Mouse (Mus musculus) layer of hippocampus, adult 18-20 months (tissue): ENCODE data around the gene Peli1. TPM values are rescaled to one million over a fixed set of nuclear protein-coding genes. Genes with fewer than 3 reads are reported as not detected.
"Not testable (repeated sequence)": the region's sequence is repeated elsewhere in the genome, so short reads cannot be mapped to it uniquely, and the experiment has no call there.

Source experiments
- DNase-seq, 2 experiments: peaks; one replicate each; pipeline ENCODE4 v3.0.0; 2022; ENCODE audit warnings: low spot score in 2 of 2
- total RNA-seq, 2 experiments: library from RNA; stranded (reverse); gene quantifications; 2 replicates each; pipeline ENCODE4 v1.2.3; 2021

Gene Peli1
- total RNA-seq, 2 experiments from 2014 or later: 45.9 to 48.2 TPM

GRCm38 (mm10) chr11:21141242-21141641 lies 50.2 kb downstream of the Peli1 start:
- DNase-seq: no peak

- no peak for DNase-seq
These were observed 50.7 kb downstream of the Peli1 start for GRCm38 (mm10) chr11:21141755-21142154.

GRCm38 (mm10) chr11:21149476-21149875 lies 58.4 kb downstream of the Peli1 start:
- DNase-seq: peak in 1 of 2 experiments; percentile 32

GRCm38 (mm10) chr11:21150316-21150715 lies 59.2 kb downstream of the Peli1 start:
- DNase-seq: no peak

- DNase-seq: no peak
These were observed 60.6 kb downstream of the Peli1 start for GRCm38 (mm10) chr11:21151672-21152071.

- no peak for DNase-seq
These were observed 62.0 kb downstream of the Peli1 start for GRCm38 (mm10) chr11:21153111-21153510.

GRCm38 (mm10) chr11:21157595-21157994 lies 66.5 kb downstream of the Peli1 start:
- no peak for DNase-seq

- peak in 1 of 2 experiments; percentile 71 for DNase-seq
These were observed 71.0 kb downstream of the Peli1 start for GRCm38 (mm10) chr11:21162093-21162492.

GRCm38 (mm10) chr11:21163143-21163542 lies 72.1 kb downstream of the Peli1 start:
- no peak for DNase-seq

GRCm38 (mm10) chr11:21163673-21164072 lies 72.6 kb downstream of the Peli1 start:
- peak in 1 of 2 experiments; percentile 58 for DNase-seq

GRCm38 (mm10) chr11:21164312-21164993 lies 73.4 kb downstream of the Peli1 start:
- DNase-seq: no peak

- no peak for DNase-seq
These were observed 74.0 kb downstream of the Peli1 start for GRCm38 (mm10) chr11:21164994-21165560.

- no peak for DNase-seq
These were observed 75.5 kb downstream of the Peli1 start for GRCm38 (mm10) chr11:21166495-21167096.

- DNase-seq: no peak
These were observed 77.9 kb downstream of the Peli1 start for GRCm38 (mm10) chr11:21168828-21169607.

- DNase-seq: not testable (repeated sequence)
These were observed 78.4 kb downstream of the Peli1 start for GRCm38 (mm10) chr11:21169608-21169860.

GRCm38 (mm10) chr11:21172281-21172680 lies 81.2 kb downstream of the Peli1 start:
- DNase-seq: no peak

GRCm38 (mm10) chr11:21173926-21174325 lies 82.8 kb downstream of the Peli1 start:
- no peak for DNase-seq

- DNase-seq: no peak
These were observed 83.3 kb downstream of the Peli1 start for GRCm38 (mm10) chr11:21174396-21174795.

GRCm38 (mm10) chr11:21175063-21175462 lies 84.0 kb downstream of the Peli1 start:
- no peak for DNase-seq

GRCm38 (mm10) chr11:21176491-21176890 lies 85.4 kb downstream of the Peli1 start:
- no peak for DNase-seq

GRCm38 (mm10) chr11:21178343-21178742 lies 87.3 kb downstream of the Peli1 start:
- peak; percentile 42 to 71 for DNase-seq
